Mouse (Mus musculus) liver, embryonic 14.5 days (tissue): ENCODE measurements around the gene Myh9.

Source experiments
- CTCF ChIP-seq: IDR thresholded peaks from 2 replicates; pipeline ENCODE4 v1.5.1; 2016; ENCODE audit warnings: antibody characterized with exemption, low read depth, control low read depth
- EP300 ChIP-seq: IDR thresholded peaks from 2 replicates; pipeline ENCODE4 v1.6.1; 2016; ENCODE audit warnings: antibody characterized with exemption, low read depth

- TF ChIP-seq CTCF (no peak), EP300 (no peak)
Measured at GRCm38 (mm10) chr15:77788356-77788755, 53.6 kb downstream of the Myh9 start.
